Mouse (Mus musculus): ENCODE measurements around the gene Tada1. TPM values are rescaled to one million over a fixed set of nuclear protein-coding genes. Genes with fewer than 3 reads are reported as not detected.

The Tada1 gene
- 72.1 and 73.1 TPM in 2 replicates for polyA plus RNA-seq (2015; fragmentation: Nextera tagmentation; extraction: Ambion mirVana)

DNA sequence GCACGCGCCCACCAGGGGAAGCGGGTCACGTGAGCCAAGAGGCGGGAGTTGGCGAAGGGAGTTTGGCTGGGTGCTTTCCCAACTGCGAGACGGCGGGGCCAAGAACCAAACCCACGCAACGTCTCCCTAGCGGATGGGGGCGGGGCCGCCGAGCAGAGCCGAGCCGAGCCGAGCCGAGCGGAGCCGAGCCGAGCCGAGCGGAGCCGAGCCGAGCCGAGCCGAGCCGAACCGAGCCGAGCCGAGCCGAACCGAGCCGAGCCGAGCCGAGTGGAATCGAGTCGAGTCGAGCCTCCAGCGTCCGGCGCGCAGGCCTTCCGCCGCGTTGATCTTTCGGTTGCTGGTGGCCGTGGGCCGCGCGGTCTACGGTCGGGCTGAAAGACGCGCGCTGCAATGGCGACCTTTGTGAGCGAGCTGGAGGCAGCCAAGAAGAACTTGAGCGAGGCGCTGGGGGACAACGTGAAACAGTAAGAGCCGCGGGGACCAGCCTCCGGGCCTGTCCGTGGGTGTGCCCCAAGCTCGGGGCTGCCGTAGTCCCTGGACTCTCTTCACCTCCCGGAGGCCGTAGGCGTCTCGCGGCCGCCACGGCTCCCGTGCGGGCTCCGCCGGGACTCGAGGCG is at the start of gene Tada1:
Gene Tada1 (plus strand): TSS at position 85 of the 617 bp plus-strand sequence.
- H3K9ac ChIP-seq, result peak within 1 kb of the TSS; percentile 99
- WGBS, result under 1% methylated on average over 77 of the region's 81 CpGs
- H3K27ac ChIP-seq (replicated peaks), result peak within 1 kb of the TSS; percentile 90
- peak; percentile 95 for ATAC-seq (ENCODE audit: low read depth)
- H3K27me3 ChIP-seq, result no peaks in the 10 kb centered on the region
- peaks cover 24% of the 10 kb centered on the region for H3K4me1 ChIP-seq (replicated peaks)
- no peaks in the 10 kb centered on the region for H3K9me3 ChIP-seq
- H3K4me3 ChIP-seq, result peak within 1 kb of the TSS; percentile 95
- H3K4me2 ChIP-seq, result peak within 1 kb of the TSS; percentile 67
- peaks cover 18% of the 10 kb centered on the region for H3K36me3 ChIP-seq

DNA sequence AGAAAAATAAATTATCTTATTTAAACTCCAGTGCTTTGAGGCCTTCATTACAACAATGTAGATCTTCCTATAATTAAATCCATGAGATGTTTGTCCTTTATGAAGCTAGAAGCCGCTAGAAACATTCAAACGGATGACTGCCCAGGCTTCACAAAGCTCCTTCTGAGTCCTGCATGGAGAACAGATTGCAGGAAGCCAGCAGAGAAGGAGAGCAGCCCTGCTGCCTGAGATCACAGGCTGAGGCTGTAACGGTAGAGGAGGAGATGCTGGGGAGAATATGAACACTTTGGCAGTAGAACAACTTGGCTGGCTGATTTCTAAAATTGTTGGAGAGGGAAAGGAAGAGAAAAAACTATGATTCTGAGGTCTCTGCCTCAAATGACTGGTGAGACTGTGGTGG is 48.1 kb upstream of the Tada1 start:
- Histone ChIP-seq H3K4me2 (no peak overlapping the region), H3K27ac (replicated peaks) (no peak overlapping the region), H3K4me1 (replicated peaks) (no peaks in the 10 kb centered on the region), H3K9ac (no peak overlapping the region), H3K9me3 (no peaks in the 10 kb centered on the region), H3K36me3 (no peaks in the 10 kb centered on the region), H3K27me3 (no peaks in the 10 kb centered on the region), H3K4me3 (no peak overlapping the region)
- ATAC-seq (ENCODE audit: low read depth), result no peak
- WGBS, result 63% methylated on average over 3 of the region's 3 CpGs

- Histone ChIP-seq H3K4me1 (replicated peaks) (peaks cover 1% of the 10 kb centered on the region), H3K27ac (replicated peaks) (no peak overlapping the region), H3K36me3 (no peaks in the 10 kb centered on the region), H3K27me3 (peaks cover 18% of the 10 kb centered on the region; the same call in 1 of the 2 replicates), H3K9ac (no peak overlapping the region), H3K4me3 (no peak overlapping the region), H3K9me3 (no peaks in the 10 kb centered on the region), H3K4me2 (no peak overlapping the region)
- no peak for ATAC-seq (ENCODE audit: low read depth)
- 89% methylated on average over 6 of the region's 6 CpGs for WGBS
Observed at GRCm38 (mm10) chr1:166339110-166339509, 39.8 kb upstream of the Tada1 start.

DNA sequence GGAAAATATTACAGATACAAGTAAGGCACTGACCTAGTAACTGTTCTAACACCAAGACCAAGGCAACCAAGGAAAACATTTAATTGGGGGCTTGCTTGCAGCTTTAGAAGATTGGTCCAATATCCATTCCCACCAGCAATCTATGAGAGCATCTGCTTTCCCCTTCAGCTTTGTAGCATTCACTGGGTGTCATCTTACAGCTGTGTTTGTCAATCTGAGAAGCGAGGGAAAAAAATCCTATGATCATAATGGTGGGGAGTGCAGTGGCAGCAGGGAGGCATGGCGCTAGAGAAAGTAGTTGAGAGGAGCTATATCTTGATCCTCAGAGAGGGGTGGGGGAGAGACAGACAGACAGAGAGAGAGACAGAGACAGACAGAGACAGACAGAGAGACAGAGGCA is 36.8 kb upstream of the Tada1 start:
- H3K27me3 ChIP-seq, result peaks cover 35% of the 10 kb centered on the region
- peaks cover 8% of the 10 kb centered on the region for H3K4me1 ChIP-seq (replicated peaks)
- H3K27ac ChIP-seq (replicated peaks), result no peak overlapping the region
- 75% methylated on average over 2 of the region's 2 CpGs for WGBS
- no peak overlapping the region for H3K4me2 ChIP-seq
- no peak overlapping the region for H3K9ac ChIP-seq
- no peaks in the 10 kb centered on the region for H3K36me3 ChIP-seq
- no peak overlapping the region for H3K4me3 ChIP-seq
- H3K9me3 ChIP-seq, result no peaks in the 10 kb centered on the region
- no peak for ATAC-seq (ENCODE audit: low read depth)

- Histone ChIP-seq H3K4me1 (replicated peaks) (peaks cover 8% of the 10 kb centered on the region), H3K27ac (replicated peaks) (no peak overlapping the region), H3K27me3 (peaks cover 35% of the 10 kb centered on the region), H3K36me3 (no peaks in the 10 kb centered on the region), H3K9me3 (no peaks in the 10 kb centered on the region), H3K4me2 (no peak overlapping the region), H3K9ac (no peak overlapping the region), H3K4me3 (no peak overlapping the region)
- ATAC-seq (ENCODE audit: low read depth), result no peak
- whole genome bisulfite sequencing, result 79% methylated on average over 1 of the region's 1 CpGs
Observed at GRCm38 (mm10) chr1:166342539-166342938, 36.4 kb upstream of the Tada1 start.

GRCm38 (mm10) chr1:166343586-166343985 is 35.3 kb upstream of the Tada1 start:
- 33% methylated on average over 5 of the region's 5 CpGs for WGBS
- Histone ChIP-seq H3K27me3 (peaks cover 41% of the 10 kb centered on the region), H3K4me2 (no peak overlapping the region), H3K36me3 (no peaks in the 10 kb centered on the region), H3K9me3 (no peaks in the 10 kb centered on the region), H3K27ac (replicated peaks) (no peak overlapping the region), H3K4me1 (replicated peaks) (peaks cover 8% of the 10 kb centered on the region), H3K4me3 (no peak overlapping the region), H3K9ac (no peak overlapping the region)
- ATAC-seq (ENCODE audit: low read depth), result no peak

- Histone ChIP-seq H3K4me1 (replicated peaks) (peaks cover 8% of the 10 kb centered on the region), H3K27me3 (peaks cover 41% of the 10 kb centered on the region), H3K27ac (replicated peaks) (no peak overlapping the region), H3K9ac (no peak overlapping the region), H3K4me2 (no peak overlapping the region), H3K4me3 (no peak overlapping the region), H3K9me3 (no peaks in the 10 kb centered on the region), H3K36me3 (no peaks in the 10 kb centered on the region)
- 32% methylated on average over 8 of the region's 8 CpGs for WGBS
- peak; percentile 80 for ATAC-seq (ENCODE audit: low read depth)
Observed at GRCm38 (mm10) chr1:166344300-166345077, 34.4 kb upstream of the Tada1 start.

- 92% methylated on average over 6 of the region's 6 CpGs for WGBS
- Histone ChIP-seq H3K4me2 (no peak overlapping the region), H3K27ac (replicated peaks) (no peak overlapping the region), H3K27me3 (peaks cover 36% of the 10 kb centered on the region), H3K9ac (no peak overlapping the region), H3K36me3 (no peaks in the 10 kb centered on the region), H3K4me1 (replicated peaks) (peaks cover 8% of the 10 kb centered on the region), H3K9me3 (no peaks in the 10 kb centered on the region), H3K4me3 (no peak overlapping the region)
- no peak for ATAC-seq (ENCODE audit: low read depth)
Observed at GRCm38 (mm10) chr1:166345602-166346001, 33.3 kb upstream of the Tada1 start.

- peaks cover 28% of the 10 kb centered on the region for H3K27me3 ChIP-seq
- H3K36me3 ChIP-seq, result no peaks in the 10 kb centered on the region
- H3K9ac ChIP-seq, result no peak overlapping the region
- 87% methylated on average over 3 of the region's 3 CpGs for WGBS
- no peak overlapping the region for H3K27ac ChIP-seq (replicated peaks)
- peaks cover 8% of the 10 kb centered on the region for H3K4me1 ChIP-seq (replicated peaks)
- H3K4me2 ChIP-seq, result no peak overlapping the region
- no peaks in the 10 kb centered on the region for H3K9me3 ChIP-seq
- no peak for ATAC-seq (ENCODE audit: low read depth)
- no peak overlapping the region for H3K4me3 ChIP-seq
Observed at GRCm38 (mm10) chr1:166346906-166347305, 32.0 kb upstream of the Tada1 start.

- H3K27ac ChIP-seq (replicated peaks), result no peak overlapping the region
- no peak overlapping the region for H3K9ac ChIP-seq
- peaks cover 23% of the 10 kb centered on the region for H3K27me3 ChIP-seq
- no peaks in the 10 kb centered on the region for H3K36me3 ChIP-seq
- H3K4me3 ChIP-seq, result no peak overlapping the region
- ATAC-seq (ENCODE audit: low read depth), result no peak
- H3K4me1 ChIP-seq (replicated peaks), result peaks cover 5% of the 10 kb centered on the region
- H3K9me3 ChIP-seq, result no peaks in the 10 kb centered on the region
- no peak overlapping the region for H3K4me2 ChIP-seq
- 71% methylated on average over 3 of the region's 3 CpGs for WGBS
Observed at GRCm38 (mm10) chr1:166349341-166349740, 29.6 kb upstream of the Tada1 start.

DNA sequence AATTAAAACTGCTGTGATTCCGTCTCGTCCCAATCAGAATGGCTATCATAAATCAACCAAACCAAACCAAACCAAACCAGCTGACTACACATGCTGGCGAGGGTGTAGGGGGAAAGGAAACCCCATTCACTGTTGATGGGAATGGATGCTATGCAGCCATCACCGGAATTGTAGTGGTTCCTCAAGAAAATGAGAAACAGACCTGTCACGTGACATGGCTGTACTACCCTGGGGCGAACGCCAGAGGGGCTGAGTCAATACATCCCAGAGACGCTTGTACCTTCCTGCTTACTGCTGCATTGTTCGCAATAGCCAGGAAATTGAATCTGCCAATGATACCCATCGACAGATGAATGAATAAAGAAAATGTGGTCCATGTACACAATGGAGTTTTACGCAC is 29.1 kb upstream of the Tada1 start:
- ATAC-seq (ENCODE audit: low read depth), result no peak
- H3K9me3 ChIP-seq, result no peaks in the 10 kb centered on the region

GRCm38 (mm10) chr1:166360157-166360855 is 18.6 kb upstream of the Tada1 start:
- no peaks in the 10 kb centered on the region for H3K4me1 ChIP-seq (replicated peaks)
- no peaks in the 10 kb centered on the region for H3K36me3 ChIP-seq
- no peaks in the 10 kb centered on the region for H3K9me3 ChIP-seq
- H3K4me2 ChIP-seq, result no peak overlapping the region
- H3K27me3 ChIP-seq, result no peaks in the 10 kb centered on the region
- no peak overlapping the region for H3K9ac ChIP-seq
- H3K4me3 ChIP-seq, result no peak overlapping the region
- peak; percentile 95 for ATAC-seq (ENCODE audit: low read depth)
- 22% methylated on average over 14 of the region's 14 CpGs for WGBS
- no peak overlapping the region for H3K27ac ChIP-seq (replicated peaks)

More for the DNA sequence above, 29.1 kb upstream of the Tada1 start:
- H3K4me3 ChIP-seq, result no peak overlapping the region
- 75% methylated on average over 11 of the region's 11 CpGs for WGBS
- peaks cover 21% of the 10 kb centered on the region for H3K27me3 ChIP-seq
- no peak overlapping the region for H3K9ac ChIP-seq
- H3K27ac ChIP-seq (replicated peaks), result no peak overlapping the region
- H3K36me3 ChIP-seq, result no peaks in the 10 kb centered on the region
- no peak overlapping the region for H3K4me2 ChIP-seq
- H3K4me1 ChIP-seq (replicated peaks), result peaks cover under 1% of the 10 kb centered on the region; the same call in 1 of the 2 replicates
